Mouse (Mus musculus) embryonic facial prominence, embryonic 15.5 days (tissue): ENCODE results near the gene Fndc1. TPM values are rescaled to one million over a fixed set of nuclear protein-coding genes. Genes with fewer than 3 reads are reported as not detected.

Experiments used
- microRNA-seq: library from miRNA; unstranded; fragments of <30 nt; microRNA quantifications from one replicate; pipeline ENCODE4, GENCODE M21; 2016; ENCODE audit warnings: borderline number of aligned reads
- polyA plus RNA-seq: library from polyadenylated mRNA; unstranded; fragments of >200 nt; fragmentation: Nextera tagmentation; extraction: Ambion mirVana; gene quantifications from 2 replicates; pipeline ENCODE4 v1.2.1, GENCODE M21; 2015

Fndc1 gene
- polyA plus RNA-seq, 1 experiment from 2014 or later: 51.6 TPM

Small RNA genes lying within 50 kb of the gene (microRNA-seq; reads per million reads assigned to microRNA genes)
- gene Gm25872: not detected

Other genes starting within 250 kb of the Fndc1 start
- gene Tagap, start 98.7 kb upstream of the Fndc1 start, polyA plus RNA-seq: 1.1 and 1.3 TPM in 2 replicates
- gene Rsph3a, start 118.3 kb upstream of the Fndc1 start, polyA plus RNA-seq: 59.3 and 62.1 TPM in 2 replicates